Comparison of ENCODE assay signal across 8 mouse cellular contexts in the genomic region with DNA sequence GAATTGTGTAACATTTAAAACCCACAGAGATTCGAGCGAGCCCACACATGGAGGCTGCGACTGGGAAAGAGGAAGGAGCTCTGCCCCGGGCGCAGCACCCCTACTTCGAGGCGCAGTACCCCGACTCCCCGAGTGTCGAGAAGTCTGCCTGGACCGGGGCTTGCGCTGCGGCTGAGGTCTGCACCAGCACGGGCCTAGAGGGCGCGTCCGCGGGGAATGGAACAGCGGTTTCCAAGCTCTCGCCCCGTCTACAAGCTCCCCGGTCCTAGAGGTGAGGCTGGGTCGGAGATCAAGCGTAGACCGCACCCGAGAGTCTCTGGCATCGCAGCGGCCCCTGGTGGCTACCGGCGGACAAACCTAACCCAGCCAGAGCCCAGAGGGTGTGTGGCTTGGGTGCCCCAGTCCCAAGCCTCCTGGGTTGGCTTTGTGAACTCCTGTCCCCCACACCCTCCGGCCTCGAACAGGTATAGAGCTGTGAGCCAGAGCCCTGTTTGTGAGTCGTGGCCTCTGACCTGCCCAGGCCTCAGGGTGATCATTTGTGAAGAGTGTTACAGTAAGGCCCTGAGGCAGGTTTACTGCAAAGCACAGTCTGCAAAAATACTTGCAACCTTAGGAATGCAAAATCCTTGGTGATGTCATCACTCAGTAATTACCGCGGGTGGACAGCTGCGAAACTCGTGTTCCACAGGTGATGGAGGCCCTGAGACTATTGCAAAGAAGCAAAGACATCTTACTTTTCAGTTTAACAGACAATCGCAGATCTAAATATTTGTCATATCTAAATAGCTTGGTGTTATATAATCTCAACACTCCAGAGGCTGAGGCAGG. TPM values are rescaled to one million over a fixed set of nuclear protein-coding genes. Genes with fewer than 3 reads are reported as not detected.
DNase-seq lines count a peak whose midpoint lies in the region; ATAC-seq lines count a peak whose summit lies in the region.

No protein-coding gene starts in this region.

- H3K9ac ChIP-seq in liver, embryonic 12.5 days = no peak overlapping the region
- no peak overlapping the region for H3K9ac ChIP-seq in stomach, embryonic 15.5 days

- H3K4me2 ChIP-seq in liver, embryonic 12.5 days = peak overlapping the region; percentile 64
- H3K4me2 ChIP-seq in stomach, embryonic 15.5 days = peak overlapping the region; percentile 77

- H3K36me3 ChIP-seq in liver, embryonic 12.5 days = no peaks in the 10 kb centered on the region
- H3K36me3 ChIP-seq in stomach, embryonic 15.5 days = no peaks in the 10 kb centered on the region

- ATAC-seq in liver, embryonic 12.5 days = peak; percentile 84
- ATAC-seq in monocyte, adult 5-6 weeks (replicated peaks; ENCODE audit: insufficient number of reproducible peaks, low FRiP score, low TSS enrichment, poor library complexity, severe bottlenecking) = peak; percentile 92
- ATAC-seq in stomach, embryonic 15.5 days (ENCODE audit: insufficient read depth, low FRiP score, low read depth) = peak; percentile 60

- H3K4me1 ChIP-seq in liver, embryonic 12.5 days = 0 out of 2 replicates have a peak, but pooled peaks cover 7% of the 10 kb centered on the region
- peaks cover 3% of the 10 kb centered on the region; the same call in 1 of the 2 replicates for H3K4me1 ChIP-seq in stomach, embryonic 15.5 days

- intact Hi-C loops in gastrocnemius, postnatal 14 days (cut with DNase I; ENCODE audit: low total_unique reads) = no loop called here

- WGBS in liver, embryonic 12.5 days (ENCODE audit: insufficient replicate concordance) = 9% methylated on average over 38 of the region's 38 CpGs
- 16% methylated on average over 38 of the region's 38 CpGs for WGBS in stomach, embryonic 15.5 days

- peak overlapping the region; percentile 37 for H3K4me3 ChIP-seq in liver, embryonic 12.5 days
- peak overlapping the region; percentile 32 for H3K4me3 ChIP-seq in stomach, embryonic 15.5 days (replicated peaks)

- H3K27me3 ChIP-seq in liver, embryonic 12.5 days (replicated peaks) = peaks cover 25% of the 10 kb centered on the region
- no peaks in the 10 kb centered on the region for H3K27me3 ChIP-seq in stomach, embryonic 15.5 days (replicated peaks)

- DNase-seq in layer of hippocampus, postnatal 36 days = peak; percentile 34 to 39
- DNase-seq in layer of hippocampus, adult 9-10 months (ENCODE audit: low spot score) = no peak
- DNase-seq in cerebellum, postnatal 36 days = peak; percentile 29 to 34
- DNase-seq in gastrocnemius, postnatal 14 days = peak; percentile 74
- peak; percentile 78 for DNase-seq in induced T-regulatory cell, adult 2 months (ENCODE audit: low read depth)

- peaks cover 9% of the 10 kb centered on the region; the same call in 1 of the 2 replicates for H3K9me3 ChIP-seq in liver, embryonic 12.5 days (replicated peaks)
- no peaks in the 10 kb centered on the region for H3K9me3 ChIP-seq in stomach, embryonic 15.5 days

- H3K27ac ChIP-seq in liver, embryonic 12.5 days = no peak overlapping the region
- no peak overlapping the region for H3K27ac ChIP-seq in stomach, embryonic 15.5 days

RNA-seq across cellular contexts. Expression of gene Batf3, which starts 28.4 kb away (rescaled TPM):
- 1 to 10 TPM in 1 of 2 experiments, under 1 TPM in 1; 0.51 to 2.3 TPM for total RNA-seq in layer of hippocampus, postnatal 36 days (2021)
- under 1 TPM in 1 of 2 experiments, not detected in 1; 0.53 TPM for total RNA-seq in gastrocnemius, postnatal 14 days (2021)
- 2.6 and 3.7 TPM in 2 replicates for polyA plus RNA-seq in liver, embryonic 12.5 days (2016; fragmentation: Nextera tagmentation; extraction: Ambion mirVana)
- 1.6 to 2.5 TPM (median 2.3 TPM) in 3 replicates for total RNA-seq in monocyte, adult 5-6 weeks (2017)
- 8.3 and 9.8 TPM in 2 replicates for polyA plus RNA-seq in stomach, embryonic 15.5 days (2015; fragmentation: Nextera tagmentation; extraction: Ambion mirVana)

RNA-seq across cellular contexts. Expression of gene Fam71a, which starts 38.6 kb away (rescaled TPM):
- total RNA-seq in layer of hippocampus, postnatal 36 days (2021) = not detected
- not detected for total RNA-seq in gastrocnemius, postnatal 14 days (2021)
- polyA plus RNA-seq in liver, embryonic 12.5 days (2016; fragmentation: Nextera tagmentation; extraction: Ambion mirVana) = not detected in 2 replicates
- 0.21 to 3.1 TPM (median 1.3 TPM) in 3 replicates for total RNA-seq in monocyte, adult 5-6 weeks (2017)
- not detected in 2 replicates for polyA plus RNA-seq in stomach, embryonic 15.5 days (2015; fragmentation: Nextera tagmentation; extraction: Ambion mirVana)
